Mouse (Mus musculus) layer of hippocampus, adult 9-11 months (tissue): ENCODE results near the gene Gm2030.
"Not testable (repeated sequence)": the region's sequence is repeated elsewhere in the genome, so short reads cannot be mapped to it uniquely, and the experiment has no call there.

Source experiments
- DNase-seq: peaks from one replicate; pipeline ENCODE4 v3.0.0; 2022

Gm2030 gene

GRCm38 (mm10) chrX:26309944-26310343 is at the start of gene Gm2030:
Gene Gm2030 (minus strand): TSS chrX:26310044.
- not testable (repeated sequence) for DNase-seq
